Comparison of ENCODE assay signal across 28 mouse cellular contexts in genomic region chr12:70640186-70640585, GRCm38 (mm10).
"Had no signal": no experiment of that assay in that cellular context is flagged by ENCODE, and none has a peak within 500 bp of the region (broad histone marks: within the 10 kb centered on the region; RNA-seq: fewer than 3 reads in every experiment).

No protein-coding gene starts in this region.

- H3K4me1 ChIP-seq: embryonic facial prominence, embryonic 10.5 days; embryonic facial prominence, embryonic 12.5 days; embryonic facial prominence, embryonic 13.5 days; embryonic facial prominence, embryonic 15.5 days; forebrain, embryonic 10.5 days; forebrain, embryonic 12.5 days; forebrain, embryonic 13.5 days; forebrain, embryonic 15.5 days had no signal

- H3K27me3 ChIP-seq: embryonic facial prominence, embryonic 12.5 days; embryonic facial prominence, embryonic 13.5 days; embryonic facial prominence, embryonic 15.5 days; forebrain, embryonic 12.5 days; forebrain, embryonic 13.5 days; forebrain, embryonic 15.5 days had no signal

- H3K9me3 ChIP-seq: embryonic facial prominence, embryonic 10.5 days; embryonic facial prominence, embryonic 12.5 days; embryonic facial prominence, embryonic 13.5 days; embryonic facial prominence, embryonic 15.5 days; forebrain, embryonic 10.5 days; forebrain, embryonic 12.5 days; forebrain, embryonic 13.5 days; forebrain, embryonic 15.5 days had no signal

- ATAC-seq: forebrain, embryonic 13.5 days; forebrain, embryonic 14.5 days; forebrain, embryonic 15.5 days; forebrain, embryonic 16.5 days; forebrain, postnatal 0 days had no signal

- H3K27ac ChIP-seq: embryonic facial prominence, embryonic 10.5 days; embryonic facial prominence, embryonic 12.5 days; embryonic facial prominence, embryonic 13.5 days; embryonic facial prominence, embryonic 15.5 days; forebrain, embryonic 10.5 days; forebrain, embryonic 12.5 days; forebrain, embryonic 13.5 days; forebrain, embryonic 15.5 days; gastrocnemius, adult 2 months had no signal

- H3K4me3 ChIP-seq: embryonic facial prominence, embryonic 10.5 days; embryonic facial prominence, embryonic 12.5 days; embryonic facial prominence, embryonic 13.5 days; embryonic facial prominence, embryonic 15.5 days; erythroblast, embryonic 14.5 days; forebrain, embryonic 10.5 days; forebrain, embryonic 12.5 days; forebrain, embryonic 13.5 days; forebrain, embryonic 15.5 days; gastrocnemius, adult 2 months had no signal

- H3K36me3 ChIP-seq: embryonic facial prominence, embryonic 10.5 days; embryonic facial prominence, embryonic 12.5 days; embryonic facial prominence, embryonic 13.5 days; embryonic facial prominence, embryonic 15.5 days; forebrain, embryonic 10.5 days; forebrain, embryonic 12.5 days; forebrain, embryonic 15.5 days had no signal

- DNase-seq: cerebellum, adult 18-20 months; cerebellum, adult 2 months; cerebellum, adult 8-10 months; cerebellum, adult 9-10 months; cerebellum, adult 9-11 months; cerebellum, postnatal 10 days; cerebellum, postnatal 14 days; cerebellum, postnatal 25 days; cerebellum, postnatal 36 days; embryo, embryonic 11 days; forebrain, postnatal 0 days; gastrocnemius, adult 2 months; gastrocnemius, postnatal 10 days; gastrocnemius, postnatal 14 days; gastrocnemius, postnatal 25 days; gastrocnemius, postnatal 36 days; heart, adult 18-20 months had no signal

- H3K9ac ChIP-seq: embryonic facial prominence, embryonic 12.5 days; embryonic facial prominence, embryonic 13.5 days; embryonic facial prominence, embryonic 15.5 days; forebrain, embryonic 12.5 days; forebrain, embryonic 13.5 days; forebrain, embryonic 15.5 days; forebrain, postnatal 0 days had no signal

- H3K4me2 ChIP-seq: embryonic facial prominence, embryonic 12.5 days; embryonic facial prominence, embryonic 13.5 days; embryonic facial prominence, embryonic 15.5 days; forebrain, embryonic 12.5 days; forebrain, embryonic 13.5 days; forebrain, embryonic 15.5 days had no signal
